Mouse (Mus musculus): ENCODE data around the gene Oprd1.

The Oprd1 gene

DNA sequence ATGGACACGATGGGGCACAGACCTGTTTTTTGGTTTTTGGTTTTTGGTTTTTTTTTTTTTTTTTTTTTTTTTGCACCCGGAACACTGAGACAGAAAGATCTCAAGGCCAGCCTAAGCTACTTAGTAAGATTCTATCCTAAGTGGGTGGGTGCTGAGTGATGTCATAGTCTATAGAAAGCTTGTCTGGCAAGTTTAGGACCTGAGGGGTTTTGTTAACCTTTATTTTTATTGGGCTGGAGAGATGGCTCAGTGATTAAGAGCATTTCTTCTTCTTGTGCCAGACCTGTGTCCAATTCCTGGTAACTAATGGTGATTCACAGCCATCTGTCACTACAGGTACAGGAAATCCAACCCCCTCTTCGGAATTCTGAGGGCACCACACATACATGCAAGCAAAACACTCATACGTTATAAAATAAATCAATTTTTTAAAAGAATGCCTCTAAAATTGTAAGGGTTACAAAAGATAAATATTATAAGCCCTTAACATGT lies 63.7 kb downstream of the Oprd1 start:
- DNase-seq (ENCODE audit: low read depth, low spot score), result no peak

DNA sequence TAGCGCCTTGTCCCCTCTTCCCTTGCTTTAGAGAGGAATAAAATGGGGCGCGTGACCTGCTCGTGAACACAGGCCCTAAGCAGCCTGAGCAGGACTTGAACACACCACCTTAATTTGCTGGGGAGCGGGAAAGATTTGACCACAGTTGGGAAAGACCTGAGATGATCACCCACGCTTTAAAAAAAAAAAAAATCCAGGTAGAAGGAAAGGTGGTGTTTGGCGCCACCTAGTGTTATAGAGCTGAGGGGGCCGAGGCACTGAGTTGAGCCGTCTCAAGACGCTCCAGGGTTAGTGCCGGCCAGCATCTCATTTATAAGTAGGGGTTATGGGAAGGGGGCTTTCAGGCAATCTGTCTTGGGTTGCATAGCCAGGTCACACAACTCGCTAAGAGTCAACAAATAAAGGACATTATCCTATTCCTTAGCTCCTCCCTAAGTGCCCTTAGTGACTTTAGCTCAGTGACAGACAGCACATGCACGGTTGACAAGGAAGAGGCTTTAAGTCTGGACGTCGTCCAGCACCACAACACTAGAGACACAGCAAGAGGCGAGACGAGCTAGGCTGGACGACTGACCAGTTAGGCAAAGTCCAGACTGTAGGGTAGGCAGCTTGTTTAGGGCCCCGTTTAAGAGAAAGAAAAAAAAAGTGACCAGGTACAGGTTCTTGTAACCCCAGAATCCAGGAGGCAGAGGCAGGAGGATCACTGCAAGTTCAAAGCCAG lies 64.6 kb downstream of the Oprd1 start:
- peak; percentile 49 for DNase-seq (ENCODE audit: low read depth, low spot score)

DNA sequence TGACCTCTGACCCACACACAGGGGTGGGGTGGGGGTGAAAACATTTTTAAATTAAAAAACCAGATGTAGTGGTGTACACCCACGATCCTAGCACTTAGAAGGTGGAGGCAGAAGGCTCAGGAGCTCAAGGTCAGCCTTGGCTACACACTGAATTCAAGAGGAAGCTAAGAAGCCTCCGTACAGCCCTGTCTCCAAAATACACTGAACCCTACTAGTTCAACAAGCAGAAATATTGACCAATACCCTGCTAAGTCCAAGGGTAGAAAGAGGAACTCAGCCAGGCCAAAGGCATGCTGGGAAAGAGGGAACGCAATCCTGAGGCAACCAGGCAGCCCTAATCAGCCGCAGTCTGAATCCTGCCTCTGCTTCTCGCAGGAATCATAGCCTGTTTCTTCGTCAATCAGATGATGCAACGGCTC lies 66.0 kb downstream of the Oprd1 start:
- no peak for DNase-seq (ENCODE audit: low read depth, low spot score)

DNA sequence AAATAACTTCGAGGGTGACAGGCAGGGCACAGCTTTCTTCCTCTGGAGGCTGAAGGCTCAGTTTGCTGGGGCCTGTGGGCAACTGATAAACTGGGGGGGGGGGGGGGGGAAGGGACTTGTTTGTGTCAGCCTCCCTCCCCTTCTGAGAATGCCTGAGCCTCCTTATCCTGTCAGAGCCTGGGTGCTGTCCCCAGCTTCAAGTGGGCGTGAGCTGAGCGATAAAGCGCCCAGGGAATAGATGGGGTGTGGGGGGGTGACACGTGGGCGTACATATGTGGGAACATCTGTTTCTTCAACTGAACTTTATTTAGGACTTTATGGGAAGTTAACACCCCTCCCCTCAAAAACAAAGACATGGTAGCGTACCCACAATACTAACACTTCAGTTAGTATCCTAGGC lies 66.8 kb downstream of the Oprd1 start:
- DNase-seq (ENCODE audit: low read depth, low spot score), result no peak

DNA sequence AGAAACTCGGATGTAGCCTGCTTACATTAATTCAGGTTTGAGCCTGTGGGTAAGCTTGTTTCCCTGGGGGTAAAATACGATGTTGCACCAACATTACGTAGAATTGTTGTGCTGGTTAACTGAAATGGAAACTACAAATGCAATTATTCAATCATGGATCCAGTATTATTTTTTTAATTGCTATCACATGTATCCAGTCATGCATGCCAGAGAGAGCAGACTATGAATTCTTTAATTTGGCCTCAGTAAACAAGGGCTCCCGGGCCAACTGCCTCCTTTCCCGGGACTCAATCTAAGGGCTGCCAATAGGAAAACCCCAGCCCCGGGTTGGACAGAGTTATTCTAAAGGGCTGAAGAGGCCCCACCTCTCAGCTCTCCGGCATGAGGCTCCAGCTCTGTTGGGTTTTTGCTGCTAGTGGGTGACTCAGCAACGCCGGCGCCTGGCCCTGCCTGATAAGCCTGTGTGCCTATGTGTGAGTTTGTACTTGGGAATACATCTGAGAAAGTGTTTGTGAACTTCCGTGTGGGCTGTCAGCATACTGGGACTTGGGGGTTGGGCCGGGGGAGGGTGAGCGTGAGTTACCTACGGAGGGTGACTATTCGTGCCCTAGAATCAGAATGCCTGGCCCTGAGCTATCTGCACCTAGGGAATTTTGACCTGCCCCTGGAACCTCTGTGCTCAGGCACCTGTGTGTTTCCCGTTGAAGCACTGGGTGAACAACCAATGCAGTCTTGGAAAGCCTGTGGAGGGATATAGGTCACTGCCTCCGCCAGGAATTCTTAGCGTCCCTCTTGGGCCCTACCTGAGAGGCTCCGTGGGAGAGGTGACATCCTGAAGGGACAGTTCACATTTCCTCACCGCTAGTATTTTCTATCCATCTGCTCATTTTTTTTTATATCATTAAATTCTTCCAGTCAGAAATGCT lies 67.5 kb downstream of the Oprd1 start:
- DNase-seq (ENCODE audit: low read depth, low spot score), result peak; percentile 24

DNA sequence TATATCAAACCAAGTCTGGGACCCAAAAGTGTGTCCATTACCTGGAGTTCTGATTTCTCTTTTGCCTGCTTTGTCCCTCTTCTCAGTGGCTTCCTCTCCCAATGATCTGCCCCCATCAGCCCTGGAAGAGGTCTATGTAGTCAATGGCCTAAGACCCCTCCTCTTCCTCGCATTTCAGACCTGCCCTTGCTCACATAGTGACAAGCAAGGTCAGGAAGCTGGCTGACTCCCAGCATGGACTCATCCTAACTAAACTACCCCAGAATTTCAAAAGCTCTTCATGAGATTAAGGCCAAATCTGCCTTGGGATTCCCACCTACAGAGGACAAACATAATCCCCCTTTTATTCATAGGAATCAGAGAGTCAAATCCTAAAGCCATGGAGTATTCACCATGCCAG lies 68.5 kb downstream of the Oprd1 start:
- DNase-seq (ENCODE audit: low read depth, low spot score), result no peak

DNA sequence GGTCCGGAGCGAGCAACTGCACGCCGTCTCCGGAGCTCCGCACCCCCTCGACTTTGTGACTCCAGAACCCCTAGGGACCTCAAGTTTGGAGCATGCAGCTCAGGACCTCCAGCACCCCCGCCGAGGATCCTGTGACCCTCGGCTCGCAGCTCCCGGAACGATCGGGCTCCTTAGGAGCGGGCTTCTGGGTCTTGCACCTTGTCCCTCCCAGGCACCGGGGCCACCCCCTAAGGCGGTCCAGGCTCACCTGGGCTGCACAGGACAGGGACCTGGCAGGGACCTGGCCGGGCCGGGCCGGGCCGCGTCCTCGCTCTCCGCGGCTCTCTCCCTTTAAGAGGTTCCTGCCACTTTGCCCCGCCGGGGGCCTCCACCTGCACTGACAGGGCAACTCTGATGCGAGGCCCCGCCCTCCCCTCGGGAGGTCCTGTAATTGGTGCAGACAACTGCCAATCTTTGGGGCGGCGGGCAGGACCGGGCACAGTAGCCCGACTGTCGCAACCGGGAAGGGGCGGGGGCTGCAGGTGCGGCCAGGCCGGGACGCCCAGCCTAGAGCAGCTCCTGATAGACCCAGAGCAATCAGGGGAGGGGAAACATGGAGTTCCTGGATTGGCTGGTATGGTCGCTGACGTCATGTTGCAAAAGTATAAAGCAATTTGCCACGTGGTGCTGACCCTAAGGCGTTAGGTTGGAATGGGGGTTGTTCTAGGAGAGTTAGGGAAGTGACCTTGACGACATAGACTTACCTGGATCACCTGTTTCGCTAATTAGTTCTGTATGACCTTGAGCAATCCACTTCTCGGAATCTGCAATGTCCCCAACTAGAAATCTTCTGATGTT lies 69.1 kb downstream of the Oprd1 start, which contains the start of gene Epb41:
Gene Epb41, minus strand, starts transcription at position 389 of the 837 bp plus-strand sequence.
- peak; percentile 89 for DNase-seq (ENCODE audit: low read depth, low spot score)

DNA sequence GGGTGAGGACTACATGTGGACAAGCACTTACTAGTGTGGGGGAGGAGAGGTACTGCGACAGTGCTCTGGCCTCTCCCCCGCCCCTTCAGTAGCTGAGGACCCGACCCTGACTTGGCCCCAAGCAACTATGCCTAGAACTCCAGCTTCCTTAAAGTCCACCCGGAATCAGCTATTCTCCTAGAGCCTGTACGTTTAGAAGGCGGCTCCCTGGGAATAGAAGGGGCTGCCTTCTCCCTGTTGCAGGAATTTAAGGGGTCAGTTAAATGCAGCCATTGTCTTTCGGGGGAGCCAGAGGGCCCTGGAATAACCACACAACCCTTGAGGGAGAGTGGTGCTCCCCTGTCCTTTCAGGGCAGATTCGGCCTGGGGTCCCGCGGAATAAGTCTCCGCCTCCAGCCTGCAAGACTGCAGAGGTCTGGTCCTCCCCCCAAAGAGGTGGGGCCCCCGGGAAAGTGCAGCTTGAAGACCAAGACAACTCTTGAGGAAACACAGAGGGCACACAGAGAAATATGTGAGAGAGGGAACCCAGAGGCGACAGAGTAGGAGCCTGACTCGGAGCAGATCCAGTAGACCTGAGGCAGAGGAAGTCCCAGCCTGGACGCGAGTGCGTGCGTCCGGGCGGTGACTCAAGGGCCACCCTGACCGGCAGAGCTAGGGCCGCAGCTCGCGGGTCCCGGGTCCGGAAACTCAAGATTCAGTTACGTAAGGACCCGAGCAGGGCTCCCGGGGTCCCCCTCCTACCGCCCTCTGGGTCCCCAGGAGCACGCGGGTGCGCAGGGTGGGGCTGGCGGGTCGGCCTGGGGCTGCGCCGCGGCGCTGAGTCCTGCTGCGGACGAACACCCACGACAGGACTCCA lies 70.0 kb downstream of the Oprd1 start, which contains the start of gene Gm10300:
Gene Gm10300, plus strand, starts transcription at position 621 of the 856 bp plus-strand sequence.
- DNase-seq (ENCODE audit: low read depth, low spot score), result no peak

DNA sequence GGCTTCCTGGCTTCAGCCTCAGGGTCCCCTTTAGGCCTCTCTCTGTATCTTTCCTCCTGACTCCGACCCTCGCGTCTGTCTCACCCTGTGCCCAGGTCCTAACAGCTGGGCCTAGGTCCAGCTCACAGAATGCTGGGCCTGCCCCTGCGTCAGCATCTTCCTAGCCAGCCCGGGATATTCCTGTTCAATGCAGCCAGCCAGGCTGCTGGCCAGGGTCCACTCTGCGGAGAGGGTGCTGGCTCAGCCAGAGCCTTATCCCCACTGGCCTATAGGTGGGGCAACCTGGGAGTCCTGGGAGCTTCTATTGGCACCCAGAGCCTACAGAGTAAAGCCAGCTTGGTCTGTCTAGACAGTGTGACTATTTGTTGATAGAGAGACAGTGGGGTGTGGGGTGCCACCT lies 71.3 kb downstream of the Oprd1 start:
- no peak for DNase-seq (ENCODE audit: low read depth, low spot score)

DNA sequence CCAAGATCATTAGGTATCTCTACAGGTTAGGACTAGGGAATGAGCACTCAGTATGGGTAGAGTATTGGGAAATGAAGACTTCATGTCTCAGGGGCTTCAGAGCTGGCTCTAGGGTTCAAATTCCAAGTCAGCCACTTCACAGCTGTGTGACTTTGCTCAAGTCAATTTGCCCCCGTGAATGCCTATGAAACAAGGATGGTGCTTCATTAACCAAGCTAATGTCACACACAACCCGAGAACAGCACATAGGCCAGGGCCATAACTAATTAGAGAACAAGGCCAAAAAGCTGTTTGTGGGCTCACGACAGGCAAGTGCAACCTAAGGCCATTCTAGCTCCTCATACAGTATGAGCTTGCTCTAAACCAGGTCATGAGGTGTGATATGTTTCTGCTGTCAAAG lies 72.1 kb downstream of the Oprd1 start:
- no peak for DNase-seq (ENCODE audit: low read depth, low spot score)

DNA sequence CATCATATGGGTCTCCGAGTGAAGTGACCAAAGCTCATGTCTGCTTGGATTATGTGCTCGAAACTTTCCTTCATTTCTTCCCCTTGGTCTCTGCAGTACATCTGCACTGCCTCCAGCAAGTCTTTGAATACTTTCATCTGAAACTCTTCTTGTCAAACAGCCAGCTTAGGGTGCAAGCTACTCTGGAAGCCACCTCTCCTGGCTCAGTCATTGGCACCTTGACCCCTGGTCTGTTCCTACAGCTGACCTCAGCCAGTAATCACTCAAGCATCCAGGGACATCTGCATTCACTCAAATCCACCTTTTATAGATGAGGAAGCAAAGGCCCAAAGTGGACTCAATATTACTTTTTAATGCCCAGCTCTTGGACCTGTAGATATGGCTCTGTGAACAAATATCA lies 72.6 kb downstream of the Oprd1 start:
- no peak for DNase-seq (ENCODE audit: low read depth, low spot score)

DNA sequence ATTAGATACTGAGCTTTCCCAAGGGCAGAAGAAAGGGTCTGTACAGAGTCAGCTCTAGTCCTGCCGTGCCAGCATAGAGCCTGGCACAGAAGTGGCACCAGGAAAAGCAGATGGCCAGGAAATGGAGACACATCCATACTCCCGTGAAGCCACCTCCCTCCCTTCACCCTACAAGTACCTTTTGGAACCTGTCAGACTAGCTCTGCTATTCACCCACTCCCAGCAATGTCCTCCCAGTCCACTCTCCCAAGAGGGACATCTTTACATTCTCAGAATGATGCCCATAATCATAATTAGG lies 76.4 kb downstream of the Oprd1 start:
- DNase-seq (ENCODE audit: low read depth, low spot score), result no peak

DNA sequence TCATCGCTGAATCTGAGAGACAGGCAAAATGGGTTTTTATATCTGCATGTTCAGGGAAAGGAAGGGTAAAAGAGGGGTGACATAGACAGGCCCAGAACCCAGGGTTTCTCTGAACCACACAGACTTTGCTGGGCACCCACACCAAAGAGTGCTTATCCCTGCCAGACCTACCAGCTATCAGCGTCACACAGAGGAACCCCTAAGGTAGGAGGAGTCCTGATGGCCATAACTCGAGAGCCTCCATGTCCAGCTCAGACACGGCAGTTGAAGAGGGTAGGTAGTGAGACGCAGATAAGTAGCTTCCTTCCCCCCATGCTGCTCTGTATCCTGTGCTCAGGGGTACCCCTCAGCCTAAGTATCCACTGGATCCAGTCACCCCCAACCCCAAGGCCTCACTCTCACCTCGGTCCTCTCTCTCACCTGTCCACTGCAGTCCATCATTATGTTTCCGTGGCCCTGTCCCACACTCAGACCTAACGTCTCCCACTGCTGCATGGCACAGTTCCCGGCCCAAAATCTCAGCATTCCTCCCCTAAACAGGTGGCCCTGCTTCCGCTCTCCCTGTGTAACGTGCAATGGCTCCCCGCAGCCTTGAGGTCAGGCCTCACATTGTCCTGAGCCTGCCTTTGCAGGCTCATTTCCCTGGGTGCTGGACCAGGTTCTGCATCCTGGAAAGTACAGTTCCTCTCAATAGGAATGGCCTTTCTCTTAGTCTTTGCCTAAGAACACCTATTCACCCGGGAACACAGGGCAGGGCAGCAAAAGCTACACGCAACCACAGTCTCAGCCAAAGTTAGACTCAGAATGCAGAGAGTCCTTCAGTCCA lies 77.0 kb downstream of the Oprd1 start:
- no peak for DNase-seq (ENCODE audit: low read depth, low spot score)

DNA sequence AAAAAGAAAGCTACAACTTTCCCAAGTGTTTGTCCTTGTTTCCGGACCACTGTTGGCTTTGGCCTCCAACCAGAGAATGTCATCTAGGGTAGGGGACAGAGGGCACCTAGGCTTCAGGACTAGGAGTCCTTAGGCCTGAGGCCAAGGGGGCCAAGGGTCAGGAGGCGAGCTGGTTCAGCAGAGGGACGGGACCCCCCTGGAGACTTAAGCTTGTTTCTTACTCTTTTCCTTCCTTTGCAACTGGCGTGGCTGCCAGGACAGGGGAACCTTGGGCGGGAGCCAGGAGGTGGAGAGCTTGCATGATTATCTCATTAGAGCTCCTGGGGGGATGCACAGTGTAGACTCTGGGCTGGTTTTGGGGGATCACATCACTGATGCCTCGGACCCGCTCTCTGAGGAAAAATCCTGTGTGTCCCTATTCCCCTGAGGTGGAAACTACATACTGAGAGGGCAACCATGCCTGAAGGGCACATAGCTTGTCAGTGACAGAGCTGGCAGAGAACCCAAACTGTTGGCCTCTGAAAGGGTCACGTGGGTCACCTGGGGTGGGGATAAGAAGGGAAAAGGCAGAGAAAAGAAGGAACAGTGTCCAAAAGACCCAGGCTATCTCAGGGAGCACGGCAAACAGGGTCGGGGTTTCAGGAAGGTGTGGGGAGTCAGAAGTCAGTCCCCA lies 78.0 kb downstream of the Oprd1 start:
- no peak for DNase-seq (ENCODE audit: low read depth, low spot score)

DNA sequence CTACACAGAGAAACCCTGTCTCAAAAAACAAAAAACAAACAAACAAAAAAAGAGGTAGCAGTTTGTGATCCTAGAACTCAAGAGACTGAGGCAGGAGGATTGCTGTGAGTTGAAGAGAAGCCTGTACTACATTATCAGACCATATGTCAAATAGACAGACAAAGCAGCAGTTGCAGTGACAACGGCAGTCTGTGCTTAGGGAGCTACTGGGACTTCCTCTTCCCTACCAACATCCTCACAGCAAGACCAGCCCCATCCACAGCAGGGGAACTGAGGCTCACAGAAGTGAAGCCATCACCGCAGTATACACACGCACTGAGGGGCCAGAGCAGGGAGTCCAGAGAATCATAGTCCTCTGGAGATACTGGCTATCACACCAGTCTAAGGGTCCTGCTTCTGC lies 78.7 kb downstream of the Oprd1 start:
- no peak for DNase-seq (ENCODE audit: low read depth, low spot score)

DNA sequence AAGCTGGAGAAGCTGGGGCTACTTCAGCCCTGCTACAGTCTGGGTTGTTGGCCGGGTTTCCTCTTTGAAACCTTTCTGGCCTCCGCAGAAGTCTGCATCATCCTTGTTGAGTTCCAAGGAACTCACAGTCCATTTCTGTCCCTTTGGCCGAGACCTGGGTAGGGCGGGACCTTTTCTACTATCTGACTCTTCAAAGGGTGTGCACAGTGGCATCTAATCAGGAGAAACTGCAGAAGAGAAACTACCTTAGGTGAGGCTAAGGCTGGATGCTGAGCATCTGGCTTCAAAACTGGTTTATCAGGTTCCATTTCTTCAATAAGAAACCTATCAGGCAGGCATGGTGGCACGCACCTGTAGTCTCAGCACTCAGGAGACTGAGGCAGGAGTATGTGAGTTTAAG lies 79.7 kb downstream of the Oprd1 start:
- DNase-seq (ENCODE audit: low read depth, low spot score), result no peak

DNA sequence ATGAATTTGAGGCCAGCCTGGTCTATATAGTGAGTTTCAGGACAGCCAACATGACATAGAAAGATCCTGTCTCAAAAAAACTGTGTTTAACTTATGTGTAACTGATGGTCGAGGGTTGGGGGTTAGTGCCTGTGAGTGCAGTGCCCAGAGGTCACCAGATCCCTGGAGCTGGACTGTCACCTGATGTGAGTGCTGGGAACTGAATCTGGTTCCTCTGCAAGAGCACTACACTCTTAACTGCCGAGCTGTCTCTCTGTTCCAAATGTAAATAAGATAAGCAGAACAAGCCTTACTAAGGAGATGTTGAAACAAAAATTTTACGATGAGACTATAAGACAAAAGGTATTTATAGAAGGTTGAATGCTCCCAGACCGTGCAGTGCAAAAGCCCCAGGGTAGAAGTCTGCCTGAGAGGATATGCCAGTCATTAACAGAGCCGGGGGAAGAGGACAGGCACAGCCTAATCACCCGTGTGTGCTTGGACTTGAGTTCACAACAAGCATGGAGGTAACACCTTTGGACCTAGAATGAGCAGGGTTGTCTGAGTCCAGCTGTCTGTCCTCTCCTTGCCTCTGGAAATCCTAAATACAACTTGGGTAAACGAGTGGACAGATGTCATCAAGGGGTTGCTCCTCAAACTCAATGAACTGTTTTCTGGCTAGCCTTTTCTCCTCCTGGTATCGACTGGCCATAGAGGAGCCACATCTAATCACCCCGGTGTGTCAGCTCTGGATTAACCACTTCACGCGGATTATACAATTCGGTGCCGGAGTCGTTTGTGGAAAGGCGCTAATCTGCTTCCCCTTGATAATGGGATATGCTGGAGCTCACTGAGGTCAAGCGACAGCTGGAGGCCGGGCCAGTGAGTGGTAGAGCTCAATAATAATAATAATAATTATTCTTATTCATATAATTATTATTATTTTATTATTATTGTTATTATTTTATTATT lies 81.1 kb downstream of the Oprd1 start:
- DNase-seq (ENCODE audit: low read depth, low spot score), result no peak

DNA sequence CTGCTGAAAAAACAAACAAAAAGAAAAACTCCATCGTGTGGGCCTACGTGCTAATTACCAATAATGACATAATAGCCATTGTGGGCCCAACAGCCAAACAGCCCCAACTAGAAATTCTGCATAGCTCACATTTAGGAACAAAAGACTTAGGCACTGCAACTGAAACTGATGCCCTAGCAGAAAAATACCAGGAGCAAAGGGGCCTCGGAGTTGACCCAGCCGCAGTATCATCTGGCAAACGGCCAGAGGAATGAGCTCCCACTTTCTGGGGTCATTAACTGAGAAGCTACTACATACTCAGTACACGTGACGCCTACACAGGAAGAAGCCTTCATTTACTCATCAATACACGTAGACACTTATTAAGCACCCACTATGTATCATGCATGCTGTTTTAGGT lies 82.0 kb downstream of the Oprd1 start:
- DNase-seq (ENCODE audit: low read depth, low spot score), result no peak
